Mouse (Mus musculus) cerebral cortex, adult 2 months (tissue): Measurements from ENCODE around the gene Gbp3.

Experiments used
- WGBS: fragments of 180-500 bp; shearing (Covaris S2); methylation state at CpG from one replicate; pipeline ENCODE4 v1.1.7; 2018; 5-methylcytosine and 5-hydroxymethylcytosine counted together

Gene Gbp3

GRCm38 (mm10) chr3:142559632-142560228 lies at the start of gene Gbp3:
Gene Gbp3, plus strand, starts transcription at chr3:142560026.
- WGBS, result 17% methylated on average over 3 of the region's 3 CpGs

- WGBS, result 64% methylated on average over 3 of the region's 3 CpGs
Measured at GRCm38 (mm10) chr3:142528116-142528515, 31.7 kb upstream of the Gbp3 start.

GRCm38 (mm10) chr3:142529597-142529996 lies 30.2 kb upstream of the Gbp3 start:
- 37% methylated on average over 2 of the region's 2 CpGs for WGBS

- 2% methylated on average over 30 of the region's 30 CpGs for WGBS
Measured at GRCm38 (mm10) chr3:142530087-142530953, 29.5 kb upstream of the Gbp3 start, which contains the start of gene Gbp7. Gene Gbp7, plus strand, starts transcription at chr3:142530342.

GRCm38 (mm10) chr3:142531595-142531994 lies 28.2 kb upstream of the Gbp3 start:
- WGBS, result 94% methylated on average over 3 of the region's 3 CpGs

- 99% methylated on average over 3 of the region's 3 CpGs for WGBS
Measured at GRCm38 (mm10) chr3:142533185-142533584, 26.6 kb upstream of the Gbp3 start.

GRCm38 (mm10) chr3:142535667-142536066 lies 24.2 kb upstream of the Gbp3 start:
- WGBS, result 68% methylated on average over 1 of the region's 1 CpGs

- WGBS, result 67% methylated on average over 6 of the region's 6 CpGs
Measured at GRCm38 (mm10) chr3:142541391-142541790, 18.4 kb upstream of the Gbp3 start.

- WGBS, result 87% methylated on average over 12 of the region's 12 CpGs
Measured at GRCm38 (mm10) chr3:142542776-142543175, 17.1 kb upstream of the Gbp3 start.

- WGBS, result 77% methylated on average over 3 of the region's 3 CpGs
Measured at GRCm38 (mm10) chr3:142546690-142547089, 13.1 kb upstream of the Gbp3 start.

- 88% methylated on average over 3 of the region's 3 CpGs for WGBS
Measured at GRCm38 (mm10) chr3:142550052-142550676, 9.7 kb upstream of the Gbp3 start.

GRCm38 (mm10) chr3:142554601-142555000 lies 5.2 kb upstream of the Gbp3 start:
- 88% methylated on average over 1 of the region's 1 CpGs for WGBS

- WGBS, result 87% methylated on average over 11 of the region's 11 CpGs
Measured at GRCm38 (mm10) chr3:142555623-142556022, 4.2 kb upstream of the Gbp3 start.

GRCm38 (mm10) chr3:142560296-142560948 lies 596 bp downstream of the Gbp3 start:
- 8% methylated on average over 12 of the region's 12 CpGs for WGBS

GRCm38 (mm10) chr3:142561045-142561646 lies 1.3 kb downstream of the Gbp3 start:
- 53% methylated on average over 14 of the region's 14 CpGs for WGBS

GRCm38 (mm10) chr3:142561666-142562065 lies 1.8 kb downstream of the Gbp3 start:
- 79% methylated on average over 7 of the region's 7 CpGs for WGBS

- 61% methylated on average over 5 of the region's 5 CpGs for WGBS
Measured at GRCm38 (mm10) chr3:142567490-142567889, 7.7 kb downstream of the Gbp3 start.

GRCm38 (mm10) chr3:142570738-142571137 lies 10.9 kb downstream of the Gbp3 start:
- WGBS, result 84% methylated on average over 4 of the region's 4 CpGs

GRCm38 (mm10) chr3:142577108-142577507 lies 17.3 kb downstream of the Gbp3 start:
- 89% methylated on average over 3 of the region's 3 CpGs for WGBS

- WGBS, result 91% methylated on average over 4 of the region's 4 CpGs
Measured at GRCm38 (mm10) chr3:142578342-142578741, 18.5 kb downstream of the Gbp3 start.

GRCm38 (mm10) chr3:142583067-142583466 lies 23.2 kb downstream of the Gbp3 start:
- WGBS, result 90% methylated on average over 4 of the region's 4 CpGs

GRCm38 (mm10) chr3:142588888-142589287 lies 29.1 kb downstream of the Gbp3 start:
- 65% methylated on average over 2 of the region's 2 CpGs for WGBS
